Mouse (Mus musculus) cortical plate, adult 2 months (tissue): ENCODE data around the gene Zfp689. TPM values are rescaled to one million over a fixed set of nuclear protein-coding genes. Genes with fewer than 3 reads are reported as not detected.

Experiments
- H3K27ac ChIP-seq: fragments of 200-500 bp; 2 replicates; pipeline ENCODE4 v1.5.1; 2012; ENCODE audit warnings: low read length, control low read depth, inconsistent platforms; ENCODE audit not compliant: insufficient read depth
- H3K4me1 ChIP-seq: fragments of 200-500 bp; 2 replicates; pipeline ENCODE4 v1.6.1; 2011; ENCODE audit warnings: low read length; ENCODE audit not compliant: control insufficient read depth, insufficient read depth
- H3K4me3 ChIP-seq: fragments of 200-500 bp; 2 replicates; pipeline ENCODE4 v1.5.1; 2011; ENCODE audit warnings: mild to moderate bottlenecking, low read length, control low read depth; ENCODE audit not compliant: insufficient read depth
- CTCF ChIP-seq: fragments of 200-500 bp; IDR thresholded peaks from 2 replicates; pipeline ENCODE4 v1.5.1; 2011; ENCODE audit warnings: mild to moderate bottlenecking, control low read depth, low read length; ENCODE audit not compliant: insufficient read depth; ENCODE audit errors: extremely low read depth
- POLR2A ChIP-seq: fragments of 200-500 bp; IDR thresholded peaks from 2 replicates; pipeline ENCODE4 v1.6.1; 2011; ENCODE audit warnings: mild to moderate bottlenecking, low read length, control low read depth; ENCODE audit not compliant: insufficient read depth; ENCODE audit errors: extremely low read depth
- polyA plus RNA-seq: library from polyadenylated mRNA; depleted of rRNA; stranded (reverse); fragments of >200 nt; gene quantifications from 2 replicates; pipeline ENCODE4 v1.2.3, GENCODE M21; 2012

Gene Zfp689
- polyA plus RNA-seq, 1 experiment: 5.8 TPM

GRCm38 (mm10) chr7:127449966-127450365 is 1.0 kb upstream of the Zfp689 start:
- TF ChIP-seq POLR2A (no peak), CTCF (no peak)
- Histone ChIP-seq H3K4me3 (peak overlapping the region; percentile 82; the same call in 1 of the 2 replicates), H3K27ac (no peak overlapping the region), H3K4me1 (peaks cover 4% of the 10 kb centered on the region; the same call in 1 of the 2 replicates)

- Histone ChIP-seq H3K4me3 (no peak overlapping the region), H3K27ac (no peak overlapping the region), H3K4me1 (no peaks in the 10 kb centered on the region; the same call in 1 of the 2 replicates)
- TF ChIP-seq POLR2A (no peak), CTCF (no peak)
Observed at GRCm38 (mm10) chr7:127443976-127444375, 5.0 kb downstream of the Zfp689 start.

- Histone ChIP-seq H3K4me1 (no peaks in the 10 kb centered on the region), H3K27ac (no peak overlapping the region), H3K4me3 (no peak overlapping the region)
- TF ChIP-seq CTCF: no peak
Observed at GRCm38 (mm10) chr7:127437724-127438123, 11.2 kb downstream of the Zfp689 start.

GRCm38 (mm10) chr7:127435206-127435605 is 13.8 kb downstream of the Zfp689 start:
- Histone ChIP-seq H3K4me1 (no peaks in the 10 kb centered on the region), H3K4me3 (no peak overlapping the region), H3K27ac (no peak overlapping the region)
- TF ChIP-seq CTCF: no peak
- TF ChIP-seq POLR2A: no peak

- TF ChIP-seq CTCF: no peak
- TF ChIP-seq POLR2A: no peak
Observed at GRCm38 (mm10) chr7:127426354-127426753, 22.6 kb downstream of the Zfp689 start.

GRCm38 (mm10) chr7:127425911-127426310 is 23.0 kb downstream of the Zfp689 start:
- TF ChIP-seq POLR2A: no peak
- TF ChIP-seq CTCF: no peak
- no peaks in the 10 kb centered on the region for H3K4me1 ChIP-seq
- no peak overlapping the region for H3K27ac ChIP-seq
- H3K4me3 ChIP-seq: no peak overlapping the region

More at GRCm38 (mm10) chr7:127426354-127426753, 22.6 kb downstream of the Zfp689 start:
- Histone ChIP-seq H3K27ac (no peak overlapping the region), H3K4me3 (no peak overlapping the region), H3K4me1 (no peaks in the 10 kb centered on the region)

- TF ChIP-seq CTCF (no peak), POLR2A (no peak)
- Histone ChIP-seq H3K4me3 (no peak overlapping the region), H3K27ac (no peak overlapping the region), H3K4me1 (no peaks in the 10 kb centered on the region)
Observed at GRCm38 (mm10) chr7:127425291-127425690, 23.7 kb downstream of the Zfp689 start.

- no peak for TF ChIP-seq POLR2A
- TF ChIP-seq CTCF: no peak
- Histone ChIP-seq H3K27ac (no peak overlapping the region), H3K4me1 (no peaks in the 10 kb centered on the region), H3K4me3 (peak overlapping the region; percentile 83)
Observed at GRCm38 (mm10) chr7:127422247-127422646, 26.7 kb downstream of the Zfp689 start.

GRCm38 (mm10) chr7:127421388-127422191 is 27.4 kb downstream of the Zfp689 start, which contains the start of gene Zfp688:
TSS of gene Zfp688 (minus strand) at chr7:127422068.
- no peaks in the 10 kb centered on the region for H3K4me1 ChIP-seq
- H3K27ac ChIP-seq: 0 out of 2 replicates have a peak within 1 kb of the TSS, but pooled peaks have one; percentile 18
- TF ChIP-seq CTCF (no peak), POLR2A (peak; percentile 79)
- peak within 1 kb of the TSS; percentile 83 for H3K4me3 ChIP-seq

- no peaks in the 10 kb centered on the region for H3K4me1 ChIP-seq
- no peak for TF ChIP-seq CTCF
- no peak for TF ChIP-seq POLR2A
- no peak overlapping the region for H3K27ac ChIP-seq
- H3K4me3 ChIP-seq: no peak overlapping the region
Observed at GRCm38 (mm10) chr7:127411418-127411817, 37.5 kb downstream of the Zfp689 start.
